Mouse (Mus musculus): ENCODE measurements around the gene Sc5d. TPM values are rescaled to one million over a fixed set of nuclear protein-coding genes. Genes with fewer than 3 reads are reported as not detected.

Gene Sc5d
- polyA plus RNA-seq, 1 experiment: 89.0 TPM

Other genes starting within 250 kb of the Sc5d start
- gene Sorl1, start 140.0 kb downstream of the Sc5d start, polyA plus RNA-seq (2012; rRNA removed): 26.5 and 29.1 TPM in 2 replicates
- gene Tecta, start 135.7 kb upstream of the Sc5d start, polyA plus RNA-seq (2012; rRNA removed): 0.01 and 0.04 TPM in 2 replicates
- 5.3 and 8.6 TPM in 2 replicates for gene Tbcel, start 243.6 kb upstream of the Sc5d start, polyA plus RNA-seq (2012; rRNA removed)